Mouse (Mus musculus): ENCODE data around the gene Wipf2.
"Not testable (repeated sequence)": the region's sequence is repeated elsewhere in the genome, so short reads cannot be mapped to it uniquely, and the experiment has no call there.

Wipf2 gene

DNA sequence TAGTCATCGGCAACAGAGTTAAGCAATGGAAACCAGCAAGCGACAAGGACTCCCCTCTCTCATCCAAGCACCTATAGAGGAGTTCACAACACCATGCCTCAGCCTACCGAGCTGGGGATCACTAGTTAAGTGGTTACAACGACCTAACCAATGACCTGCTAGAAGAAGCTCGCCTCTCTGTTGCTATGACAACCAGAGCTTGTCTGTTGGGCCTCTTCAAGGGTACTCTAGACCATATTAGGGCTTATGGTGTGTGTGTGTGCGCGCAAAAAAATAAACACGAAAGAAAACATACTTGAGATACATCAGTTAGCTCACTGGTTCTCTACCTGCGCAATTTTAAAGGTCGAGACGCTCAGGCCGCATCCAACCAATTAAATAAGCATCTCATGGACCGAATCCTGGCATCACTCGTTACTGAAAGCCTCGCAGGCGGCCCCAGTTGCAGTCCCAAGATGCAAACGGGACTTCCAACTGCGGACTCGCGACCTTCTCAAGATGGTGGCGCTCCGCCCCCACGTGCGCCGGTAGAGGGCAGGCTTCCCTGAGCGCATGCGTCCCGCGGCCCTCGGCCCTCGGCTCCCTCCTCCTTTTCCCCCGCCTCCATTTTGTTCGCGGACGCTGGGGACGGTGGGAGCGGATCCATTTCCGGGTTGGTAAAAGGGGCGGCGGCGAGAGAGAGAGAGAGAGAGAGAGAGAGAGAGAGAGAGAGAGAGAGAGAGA, at the start of gene Wipf2:
Gene Wipf2, plus strand, starts transcription at position 611 of the 723 bp plus-strand sequence.
- peak; percentile 87 to 93 for DNase-seq (ENCODE audit: low read depth in 1 of 2, low spot score in 2 of 2)

DNA sequence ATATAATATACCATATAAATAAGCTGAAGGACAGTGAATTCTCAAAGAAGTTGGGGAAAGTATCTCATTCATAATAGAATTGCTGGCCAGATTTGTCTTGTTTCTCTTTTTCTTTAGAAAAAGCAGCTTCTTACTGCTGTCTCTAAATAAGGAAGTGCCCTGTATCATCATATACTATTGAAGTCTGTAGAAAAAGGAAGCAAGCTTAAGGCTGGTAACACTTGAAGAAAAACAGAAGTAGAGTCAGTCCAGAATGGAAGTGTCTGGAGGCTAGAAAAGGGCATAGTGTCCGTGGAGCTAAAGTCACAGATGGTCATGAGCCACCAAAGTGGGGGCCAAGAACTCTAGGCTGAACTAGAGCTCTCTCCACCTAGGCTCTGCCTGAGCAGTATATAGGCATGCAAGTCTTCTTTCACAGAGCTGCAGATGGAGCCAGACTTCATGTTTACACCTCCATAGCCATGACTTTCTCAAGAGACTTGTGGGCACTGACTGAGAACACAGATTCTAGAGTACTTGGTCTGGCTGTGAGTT, 46.7 kb upstream of the Wipf2 start:
- DNase-seq (ENCODE audit: low read depth in 1 of 2, low spot score in 2 of 2) = no peak

- DNase-seq (ENCODE audit: low read depth in 1 of 2, low spot score in 2 of 2) = no peak
Measured at GRCm38 (mm10) chr11:98820968-98821367, 42.5 kb upstream of the Wipf2 start.

GRCm38 (mm10) chr11:98826071-98826470, 37.4 kb upstream of the Wipf2 start:
- DNase-seq (ENCODE audit: low read depth in 1 of 2, low spot score in 2 of 2) = not testable (repeated sequence)

GRCm38 (mm10) chr11:98827877-98828276, 35.6 kb upstream of the Wipf2 start:
- DNase-seq (ENCODE audit: low read depth in 1 of 2, low spot score in 2 of 2) = no peak

GRCm38 (mm10) chr11:98829091-98829775, 34.2 kb upstream of the Wipf2 start:
- no peak for DNase-seq (ENCODE audit: low read depth in 1 of 2, low spot score in 2 of 2)

DNA sequence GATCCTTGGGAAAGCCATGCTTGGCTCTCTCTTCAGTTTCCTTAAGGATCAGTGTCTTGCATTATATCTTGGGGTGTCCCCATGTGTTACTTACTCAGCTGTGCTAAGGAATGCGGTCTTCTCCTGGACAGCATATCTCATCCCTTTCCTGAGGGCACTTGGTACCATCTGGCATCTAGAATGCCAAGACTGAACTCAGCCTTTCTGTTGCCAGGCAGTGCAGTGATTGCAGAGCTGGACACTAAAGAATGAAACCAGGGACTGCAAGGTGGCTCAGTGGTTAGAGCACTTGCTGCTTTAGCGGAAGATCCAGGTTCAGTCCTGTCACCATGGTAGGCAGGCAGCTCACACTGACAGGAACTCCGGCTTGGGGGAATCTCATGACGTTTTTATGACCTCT, 33.6 kb upstream of the Wipf2 start:
- DNase-seq (ENCODE audit: low read depth in 1 of 2, low spot score in 2 of 2) = no peak

GRCm38 (mm10) chr11:98835296-98835695, 28.1 kb upstream of the Wipf2 start:
- DNase-seq (ENCODE audit: low read depth in 1 of 2, low spot score in 2 of 2) = no peak

- DNase-seq (ENCODE audit: low read depth in 1 of 2, low spot score in 2 of 2) = no peak
Measured at GRCm38 (mm10) chr11:98835725-98836124, 27.7 kb upstream of the Wipf2 start.

DNA sequence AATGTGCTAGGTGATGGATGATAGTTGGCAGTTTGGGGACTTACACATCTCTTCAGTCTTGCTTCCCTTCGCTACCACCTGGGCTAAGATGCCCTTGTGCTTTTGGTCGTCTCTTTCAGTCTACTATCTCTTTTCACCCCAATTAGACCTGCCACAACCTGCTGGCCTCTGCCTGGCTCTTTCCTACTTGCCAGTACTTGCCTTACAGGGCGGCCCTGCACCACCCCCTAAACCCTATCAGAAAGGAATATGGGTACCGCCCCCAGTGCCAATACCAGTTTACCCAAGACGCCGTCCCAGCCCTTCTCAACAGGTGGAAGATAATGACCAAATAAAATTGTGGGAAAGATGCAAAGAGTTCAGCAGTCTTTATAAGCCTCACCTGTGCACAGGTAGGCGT, 27.3 kb upstream of the Wipf2 start:
- no peak for DNase-seq (ENCODE audit: low read depth in 1 of 2, low spot score in 2 of 2)

- peak; percentile 45 to 75 for DNase-seq (ENCODE audit: low read depth in 1 of 2, low spot score in 2 of 2)
Measured at GRCm38 (mm10) chr11:98836651-98837141, 26.7 kb upstream of the Wipf2 start, which contains the start of gene Rapgefl1. Gene Rapgefl1 (plus strand): TSS chr11:98836785.

- DNase-seq (ENCODE audit: low read depth in 1 of 2, low spot score in 2 of 2) = no peak
Measured at GRCm38 (mm10) chr11:98837231-98837704, 26.2 kb upstream of the Wipf2 start.

DNA sequence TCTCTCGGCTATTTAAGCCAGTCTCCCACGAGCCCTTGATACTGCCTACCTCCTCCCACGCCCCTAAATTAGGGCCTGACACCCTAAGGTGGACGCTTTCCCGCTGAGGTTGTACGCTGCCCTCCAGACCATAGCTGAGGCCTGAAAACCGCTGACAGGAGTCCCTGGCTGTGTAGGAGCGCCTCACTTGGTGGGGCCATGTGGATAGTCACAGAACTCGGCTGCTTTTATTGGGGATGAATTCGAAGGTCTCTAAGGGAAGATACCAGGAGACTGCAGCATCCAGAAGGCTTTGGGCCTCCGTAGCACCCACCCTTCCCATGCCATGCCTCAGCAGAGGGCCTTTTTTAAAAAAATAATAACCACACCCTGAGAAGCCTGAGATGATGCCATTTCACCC, 25.5 kb upstream of the Wipf2 start:
- no peak for DNase-seq (ENCODE audit: low read depth in 1 of 2, low spot score in 2 of 2)

GRCm38 (mm10) chr11:98838512-98838911, 24.9 kb upstream of the Wipf2 start:
- DNase-seq (ENCODE audit: low read depth in 1 of 2, low spot score in 2 of 2) = no peak

- DNase-seq (ENCODE audit: low read depth in 1 of 2, low spot score in 2 of 2) = no peak
Measured at GRCm38 (mm10) chr11:98839402-98839801, 24.0 kb upstream of the Wipf2 start.

GRCm38 (mm10) chr11:98839897-98840296, 23.5 kb upstream of the Wipf2 start:
- DNase-seq (ENCODE audit: low read depth in 1 of 2, low spot score in 2 of 2) = no peak

DNA sequence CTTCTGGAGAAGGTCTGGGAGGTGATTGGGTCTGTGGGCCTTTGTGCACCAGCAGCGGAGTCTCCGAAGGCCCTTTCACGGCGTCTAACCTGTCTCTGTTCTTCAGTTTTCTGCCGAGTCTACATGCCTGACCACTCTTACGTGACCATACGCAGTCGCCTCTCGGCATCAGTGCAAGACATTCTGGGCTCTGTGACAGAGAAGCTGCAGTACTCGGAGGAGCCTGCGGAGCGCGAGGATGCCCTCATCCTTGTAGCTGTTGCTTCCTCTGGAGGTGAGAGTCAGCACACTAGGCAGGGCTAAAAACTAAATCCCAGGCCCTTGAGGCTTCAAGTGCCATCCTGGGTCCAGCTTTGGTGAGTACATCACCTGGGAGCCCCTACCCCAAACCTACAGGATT, 17.4 kb upstream of the Wipf2 start:
- no peak for DNase-seq (ENCODE audit: low read depth in 1 of 2, low spot score in 2 of 2)

DNA sequence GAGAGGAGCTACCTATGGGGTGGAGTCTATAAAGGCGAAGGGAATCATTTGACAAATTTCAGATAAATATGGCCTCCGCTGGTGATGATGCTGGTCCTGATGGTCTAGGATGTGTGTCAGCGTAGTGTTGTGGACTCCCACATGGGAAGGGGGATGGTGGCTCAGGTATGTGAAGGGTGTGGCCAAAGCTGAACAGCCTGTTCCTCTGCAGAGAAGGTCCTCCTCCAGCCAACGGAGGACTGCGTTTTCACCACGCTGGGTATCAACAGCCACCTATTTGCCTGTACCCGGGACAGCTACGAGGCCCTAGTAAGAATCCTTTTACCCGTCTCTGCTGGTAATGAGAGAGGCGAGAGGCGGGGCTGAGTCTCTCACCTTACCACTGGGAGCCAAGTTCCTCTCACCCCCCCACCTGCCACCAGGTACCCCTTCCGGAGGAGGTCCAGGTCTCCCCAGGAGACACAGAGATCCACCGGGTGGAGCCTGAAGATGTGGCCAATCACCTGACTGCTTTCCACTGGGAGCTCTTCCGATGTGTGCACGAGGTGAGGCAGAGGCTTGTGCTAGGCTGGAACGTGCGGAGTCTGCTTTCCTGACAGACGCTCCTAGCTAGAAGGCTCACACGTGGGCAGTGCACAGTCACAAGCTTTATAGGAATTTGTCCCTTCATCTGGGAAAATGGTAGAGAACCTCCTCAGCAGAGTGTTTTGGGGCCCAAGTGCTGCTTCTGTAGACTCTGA, 16.4 kb upstream of the Wipf2 start:
- no peak for DNase-seq (ENCODE audit: low read depth in 1 of 2, low spot score in 2 of 2)

GRCm38 (mm10) chr11:98849196-98849894, 14.1 kb upstream of the Wipf2 start:
- DNase-seq (ENCODE audit: low read depth in 1 of 2, low spot score in 2 of 2) = no peak

Data from monocyte, adult 2 months (primary cell).